Mouse (Mus musculus): ENCODE measurements around the gene Mon1b.

Mon1b gene

GRCm38 (mm10) chr8:113634670-113635591 lies at the start of gene Mon1b:
Gene Mon1b, plus strand, starts transcription at chr8:113635587.
- peak; percentile 99 for DNase-seq

DNA sequence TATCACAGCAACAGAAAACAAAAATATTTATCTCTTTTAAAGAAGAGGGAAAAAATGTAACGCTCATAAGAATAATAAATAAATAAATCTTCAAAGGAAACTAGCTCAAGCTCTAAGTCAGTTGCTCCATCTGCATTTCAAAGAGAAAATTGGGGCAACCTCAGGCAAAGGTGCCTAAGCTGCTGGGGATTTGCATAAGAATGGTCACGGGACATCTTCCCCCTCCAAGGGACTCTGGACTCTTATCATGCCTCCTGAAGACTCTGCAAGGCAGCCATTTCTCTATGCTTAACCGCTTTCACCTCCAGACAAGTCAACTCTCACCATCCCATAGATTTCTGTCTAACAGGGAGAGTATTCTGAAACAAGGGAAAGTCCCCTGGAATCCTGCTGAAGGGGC lies 37.0 kb upstream of the Mon1b start:
- no peak for DNase-seq

GRCm38 (mm10) chr8:113632634-113633033 lies 2.8 kb upstream of the Mon1b start:
- peak; percentile 66 for DNase-seq

GRCm38 (mm10) chr8:113634161-113634560 lies 1.2 kb upstream of the Mon1b start:
- no peak for DNase-seq

DNA sequence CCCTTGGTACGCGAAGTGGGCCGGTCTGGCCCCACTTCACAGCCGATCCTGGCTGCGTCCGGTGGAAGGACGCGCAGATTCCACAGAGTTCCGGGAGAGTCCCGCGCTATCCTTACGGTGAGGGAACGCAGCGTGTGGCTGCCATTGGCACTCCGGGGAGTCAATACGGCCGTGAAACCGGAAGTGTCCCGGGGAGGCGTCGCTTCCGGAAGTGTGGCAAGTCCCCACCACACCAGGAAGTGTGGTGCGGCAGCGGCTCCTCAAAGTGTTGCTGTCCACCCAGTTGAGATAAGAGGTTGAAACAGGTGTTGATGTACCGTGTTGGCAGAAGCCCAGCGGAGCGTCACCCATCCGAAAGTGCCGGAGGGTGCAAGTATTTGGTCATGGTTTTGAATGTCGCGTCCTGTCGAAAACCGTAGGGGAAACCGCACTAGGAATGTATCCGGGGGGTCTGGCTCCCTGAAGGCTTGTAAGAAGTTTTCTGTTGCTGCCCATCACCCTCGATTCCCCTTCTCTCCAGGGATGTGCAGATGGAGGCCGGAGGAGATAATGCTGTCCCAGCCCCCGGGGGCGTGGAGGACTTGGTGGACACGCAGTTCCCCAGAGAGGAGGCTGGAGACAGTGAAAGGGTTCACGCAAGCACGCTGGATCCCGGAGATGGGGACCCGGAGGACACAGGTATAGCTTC lies 349 bp downstream of the Mon1b start:
- no peak for DNase-seq

- no peak for DNase-seq
These were observed 867 bp downstream of the Mon1b start for GRCm38 (mm10) chr8:113636280-113636628.

DNA sequence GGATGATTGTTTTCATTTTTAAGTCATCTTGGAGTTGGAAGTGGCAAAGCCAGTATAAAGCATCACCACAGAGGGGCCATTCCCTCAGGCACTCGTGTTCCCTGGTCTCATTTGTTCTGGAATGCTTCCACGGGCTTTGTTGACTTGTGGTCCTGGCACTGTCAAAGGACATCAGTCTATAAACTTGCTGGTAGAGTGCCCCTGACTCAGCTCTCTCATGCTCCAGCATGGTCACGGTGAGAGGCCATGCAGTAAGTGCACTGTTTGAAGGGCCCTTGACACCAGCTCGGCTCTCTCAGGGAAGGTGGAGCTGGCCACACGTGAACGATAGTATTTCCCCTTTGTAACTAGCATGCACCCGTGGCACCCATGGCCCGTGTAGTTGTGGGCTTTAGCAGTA lies 5.0 kb downstream of the Mon1b start:
- no peak for DNase-seq

DNA sequence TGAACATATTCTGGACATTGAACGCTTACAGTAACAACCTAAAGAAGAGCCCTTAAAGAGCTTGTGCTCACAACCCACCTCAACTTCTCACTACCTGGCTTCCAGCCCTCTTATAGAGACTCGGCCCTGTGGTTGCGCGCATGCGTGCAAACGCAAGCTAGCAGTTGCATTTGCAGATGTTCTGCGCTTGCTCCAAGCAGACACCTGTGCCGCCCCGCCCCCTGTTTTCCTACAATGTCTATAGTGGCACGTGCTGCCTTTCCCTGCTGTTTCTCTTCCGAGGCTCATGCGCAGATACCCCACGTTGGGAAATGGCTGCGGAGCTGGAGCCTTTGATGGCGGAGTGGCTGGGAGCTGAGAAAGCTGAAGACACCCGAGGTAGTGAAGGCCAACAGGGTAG lies 7.5 kb downstream of the Mon1b start, which contains the start of gene Syce1l:
Gene Syce1l, plus strand, starts transcription at position 288 of the 400 bp plus-strand sequence.
- no peak for DNase-seq

- DNase-seq = peak; percentile 56
These were observed 8.3 kb downstream of the Mon1b start for GRCm38 (mm10) chr8:113643479-113644210.

DNA sequence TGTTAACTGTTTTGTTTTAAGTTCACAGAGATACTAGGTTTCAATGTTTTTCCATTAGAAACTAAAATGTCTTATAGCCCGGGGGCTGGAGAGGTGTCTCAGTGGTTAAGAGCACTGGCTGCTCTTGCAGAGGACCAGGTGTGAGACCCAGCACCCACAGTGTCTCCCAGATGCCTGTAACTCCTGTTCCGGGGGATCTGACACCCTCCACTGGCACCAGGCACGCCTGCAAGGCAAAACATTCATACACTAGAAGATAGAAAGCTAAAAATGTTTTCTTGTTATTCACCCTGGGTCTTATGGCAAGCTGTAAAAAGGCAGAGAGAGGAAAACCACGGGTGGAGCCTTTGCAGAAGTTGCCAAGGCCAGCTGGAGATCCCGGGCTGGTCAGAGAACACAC lies 9.8 kb downstream of the Mon1b start:
- no peak for DNase-seq

GRCm38 (mm10) chr8:113652450-113652849 lies 17.1 kb downstream of the Mon1b start:
- no peak for DNase-seq

GRCm38 (mm10) chr8:113653151-113653550 lies 17.8 kb downstream of the Mon1b start:
- no peak for DNase-seq

GRCm38 (mm10) chr8:113656154-113656553 lies 20.8 kb downstream of the Mon1b start:
- no peak for DNase-seq

DNA sequence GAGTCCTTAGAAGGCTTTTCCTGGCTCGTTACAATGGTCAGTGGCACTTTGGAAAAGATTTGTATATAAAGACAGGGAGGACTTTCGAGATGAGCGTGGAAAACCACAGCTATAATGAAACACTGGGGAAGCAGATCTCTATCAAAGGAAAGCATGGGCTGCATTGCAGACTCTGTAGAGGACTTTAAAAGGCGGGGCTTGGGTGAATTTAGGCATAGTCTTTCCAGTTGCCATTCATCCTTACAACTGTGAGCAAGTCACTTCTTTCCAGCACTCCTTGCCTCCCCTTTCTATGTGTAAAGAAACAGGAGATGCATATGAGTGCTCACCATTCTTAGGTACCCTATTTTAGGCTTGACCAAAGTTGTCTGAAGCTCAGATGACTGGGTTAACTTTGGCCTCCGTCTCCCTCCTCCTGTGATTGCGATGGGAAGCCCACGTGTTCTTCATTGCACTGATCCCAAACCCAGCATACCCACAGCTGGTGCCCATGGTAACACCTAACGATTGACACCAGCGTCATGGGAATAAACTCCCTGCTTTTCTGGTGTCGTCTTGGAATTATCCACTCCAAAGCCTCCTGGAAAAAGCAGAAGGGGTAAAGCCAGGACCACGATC lies 21.4 kb downstream of the Mon1b start:
- DNase-seq = no peak

GRCm38 (mm10) chr8:113660128-113660527 lies 24.7 kb downstream of the Mon1b start:
- DNase-seq = no peak

GRCm38 (mm10) chr8:113664544-113664943 lies 29.2 kb downstream of the Mon1b start:
- peak; percentile 86 for DNase-seq

GRCm38 (mm10) chr8:113665036-113665435 lies 29.6 kb downstream of the Mon1b start:
- DNase-seq = no peak

DNA sequence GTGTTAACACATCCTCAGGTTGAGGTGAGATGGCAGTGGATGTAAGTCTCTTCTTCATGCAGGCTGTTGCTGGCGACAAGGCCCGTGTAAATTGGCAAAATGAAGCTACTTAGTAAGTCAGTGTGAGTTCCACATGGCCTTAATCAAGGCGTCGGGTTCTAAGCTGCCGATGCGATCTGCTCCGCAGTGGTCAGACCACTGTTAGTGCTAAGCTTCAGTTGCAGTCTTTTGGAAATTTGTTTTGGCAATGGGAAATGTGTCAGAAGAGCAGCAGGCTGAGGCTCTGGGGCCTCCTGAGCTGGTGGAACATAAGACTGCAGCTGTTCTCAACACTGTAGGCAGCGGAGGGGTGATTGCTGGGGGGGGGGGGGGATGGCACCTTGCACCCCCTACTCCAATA lies 30.6 kb downstream of the Mon1b start:
- no peak for DNase-seq

DNA sequence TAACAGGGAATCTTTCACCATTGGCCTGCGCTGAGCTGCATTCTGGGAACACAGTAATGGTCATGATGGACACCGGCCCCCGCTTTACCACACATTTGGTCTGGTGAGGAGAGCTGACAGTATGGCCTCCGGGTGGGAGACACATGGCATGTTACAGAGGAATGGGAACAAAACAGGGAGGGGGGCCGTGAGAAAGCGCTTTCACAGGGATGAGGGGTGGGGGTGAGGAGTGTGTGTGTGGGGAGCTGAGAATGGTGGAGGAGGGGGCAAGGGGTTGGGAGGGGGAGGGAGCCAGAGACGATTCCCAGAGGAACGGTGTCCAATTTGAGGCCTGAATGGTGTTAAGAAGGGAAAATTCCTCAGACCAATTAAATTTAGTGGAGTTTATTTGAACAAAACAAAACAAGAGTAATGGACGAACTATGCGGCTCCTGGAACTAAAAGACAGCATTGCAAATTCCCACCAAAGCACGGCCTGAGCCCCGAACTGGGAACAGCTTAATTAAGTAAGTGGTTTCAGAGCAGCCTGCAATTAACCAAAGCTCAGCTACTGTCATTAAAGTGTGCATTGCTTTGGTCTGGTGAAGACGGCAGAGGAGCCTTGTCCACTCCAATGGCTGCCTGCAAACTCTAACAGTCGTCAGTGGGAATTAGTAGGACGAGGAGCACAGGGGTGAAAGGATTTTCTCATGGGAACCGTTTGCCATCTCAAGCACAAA lies 31.5 kb downstream of the Mon1b start:
- no peak for DNase-seq

GRCm38 (mm10) chr8:113669924-113670323 lies 34.5 kb downstream of the Mon1b start:
- DNase-seq = no peak

DNA sequence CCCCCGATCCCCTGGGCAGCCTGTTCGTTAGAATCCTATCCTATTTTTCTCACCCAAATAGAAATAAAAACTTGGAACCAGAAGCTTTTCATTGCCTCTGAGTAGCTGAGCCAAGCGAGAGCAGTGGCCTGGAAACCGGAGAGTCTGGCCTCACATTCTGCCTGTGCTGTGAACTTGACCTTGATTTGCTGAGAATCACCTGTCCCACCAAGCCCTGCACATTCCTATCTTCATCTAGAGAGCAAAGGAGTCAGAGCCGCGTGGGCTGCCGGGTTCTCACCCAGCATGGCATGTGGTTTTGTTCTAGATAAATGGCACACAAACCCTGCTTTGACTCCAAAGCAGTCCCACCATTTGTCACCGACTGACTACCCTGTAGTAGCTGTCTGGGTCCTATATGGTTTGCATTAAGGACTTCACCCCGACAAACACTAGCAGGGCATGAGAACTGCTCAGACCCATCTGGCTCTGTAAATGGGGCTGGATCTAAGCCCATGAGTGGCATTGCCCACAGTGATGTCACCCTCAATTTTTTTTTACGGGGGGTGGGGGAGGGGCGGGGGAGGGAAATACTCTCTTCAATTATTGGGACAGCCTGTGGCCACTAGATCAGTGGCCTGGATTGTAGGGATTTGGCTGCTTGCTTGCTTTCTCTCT lies 37.3 kb downstream of the Mon1b start:
- no peak for DNase-seq

DNA sequence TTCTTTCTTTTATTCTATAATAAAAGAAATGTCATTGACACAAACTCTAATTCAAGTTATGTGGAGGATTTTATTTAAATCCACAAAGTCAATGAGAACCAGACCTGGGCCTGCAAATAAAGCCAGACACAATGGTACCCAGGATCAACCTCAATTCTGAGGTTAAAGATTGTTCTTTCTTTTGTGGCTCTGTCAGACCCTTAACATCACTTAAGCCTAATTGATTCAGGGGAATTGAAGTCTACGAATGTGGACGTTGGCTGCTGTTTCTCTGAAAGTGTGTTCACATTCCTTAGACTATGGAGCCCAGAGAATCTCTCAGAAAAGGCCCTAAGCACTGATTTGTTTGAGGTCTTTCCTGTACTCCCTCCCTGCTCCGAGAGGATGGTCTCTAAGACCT lies 37.9 kb downstream of the Mon1b start:
- no peak for DNase-seq

All from kidney, postnatal 14 days (tissue).